Mouse (Mus musculus) ZHBTc4 (cell line): ENCODE data around the gene Adamts6.

Source experiments
- DNase-seq: peaks from one replicate; pipeline ENCODE4 v3.0.0-alpha.2; 2011; ENCODE audit warnings: low read depth, low spot score

The Adamts6 gene

DNA sequence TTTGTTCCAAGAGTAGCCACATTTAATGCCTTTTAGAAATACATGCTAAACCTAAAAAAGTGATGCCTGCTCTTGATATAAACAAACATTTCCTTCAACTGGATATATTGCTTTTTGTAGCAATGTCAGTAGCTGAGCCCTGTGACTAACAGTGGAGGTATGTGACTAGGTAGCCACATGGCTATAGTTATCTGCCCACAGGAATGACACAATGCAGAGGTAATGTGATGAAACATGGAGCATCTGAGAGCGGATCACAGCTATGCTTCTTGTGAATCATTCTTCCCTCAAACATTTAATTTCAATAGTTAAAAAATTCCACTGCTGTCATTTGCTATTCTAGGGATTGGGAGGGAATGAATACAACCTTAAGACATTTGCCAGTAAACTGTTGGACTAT is 172.7 kb downstream of the Adamts6 start:
- no peak for DNase-seq

DNA sequence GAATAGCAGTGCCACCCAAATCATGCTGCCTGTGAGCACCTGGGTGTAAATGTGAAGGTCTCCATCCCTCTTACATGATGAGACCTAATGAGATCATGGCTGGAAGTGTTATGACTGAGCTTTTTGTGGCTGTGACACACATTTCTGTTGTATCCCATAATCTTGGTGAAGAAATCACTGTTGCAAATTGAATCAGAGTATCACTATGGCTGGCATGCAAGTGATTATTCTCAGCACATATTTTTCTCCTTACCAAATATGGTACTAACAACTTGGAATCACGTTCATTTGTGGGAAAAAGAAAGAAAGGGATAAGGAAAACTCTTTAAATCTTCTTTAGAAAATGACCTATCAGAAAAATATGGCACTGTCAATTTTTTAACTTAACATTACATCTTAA is 180.4 kb downstream of the Adamts6 start:
- DNase-seq = no peak

DNA sequence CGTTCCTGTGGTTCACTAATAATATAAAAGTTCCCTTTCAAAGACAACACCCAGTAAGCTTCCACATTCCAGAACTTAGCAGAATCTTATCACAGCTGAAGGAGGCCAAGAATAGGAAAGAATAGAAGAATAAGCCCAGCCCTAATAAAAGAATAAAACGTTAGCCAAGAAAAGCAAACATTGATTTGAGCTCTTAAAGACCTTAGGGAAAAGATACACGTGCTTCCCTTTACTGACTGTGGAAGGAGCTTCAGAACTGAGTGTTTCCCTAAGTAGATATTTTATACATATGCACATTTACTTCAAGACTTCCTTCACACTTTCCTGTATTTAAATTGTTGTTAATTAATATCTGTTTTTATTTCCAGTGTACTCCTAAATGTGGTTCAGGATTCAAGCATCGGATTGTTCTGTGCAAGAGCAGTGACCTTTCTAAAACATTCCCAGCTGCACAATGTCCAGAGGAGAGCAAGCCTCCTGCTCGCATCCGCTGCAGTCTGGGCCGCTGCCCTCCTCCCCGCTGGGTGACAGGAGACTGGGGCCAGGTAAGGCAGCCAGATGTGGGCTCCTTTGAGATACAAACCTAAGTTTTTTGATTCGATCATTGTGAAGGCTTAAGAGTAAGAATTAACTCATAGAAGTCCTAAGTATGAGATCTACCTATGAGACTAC is 188.8 kb downstream of the Adamts6 start:
- DNase-seq = no peak

DNA sequence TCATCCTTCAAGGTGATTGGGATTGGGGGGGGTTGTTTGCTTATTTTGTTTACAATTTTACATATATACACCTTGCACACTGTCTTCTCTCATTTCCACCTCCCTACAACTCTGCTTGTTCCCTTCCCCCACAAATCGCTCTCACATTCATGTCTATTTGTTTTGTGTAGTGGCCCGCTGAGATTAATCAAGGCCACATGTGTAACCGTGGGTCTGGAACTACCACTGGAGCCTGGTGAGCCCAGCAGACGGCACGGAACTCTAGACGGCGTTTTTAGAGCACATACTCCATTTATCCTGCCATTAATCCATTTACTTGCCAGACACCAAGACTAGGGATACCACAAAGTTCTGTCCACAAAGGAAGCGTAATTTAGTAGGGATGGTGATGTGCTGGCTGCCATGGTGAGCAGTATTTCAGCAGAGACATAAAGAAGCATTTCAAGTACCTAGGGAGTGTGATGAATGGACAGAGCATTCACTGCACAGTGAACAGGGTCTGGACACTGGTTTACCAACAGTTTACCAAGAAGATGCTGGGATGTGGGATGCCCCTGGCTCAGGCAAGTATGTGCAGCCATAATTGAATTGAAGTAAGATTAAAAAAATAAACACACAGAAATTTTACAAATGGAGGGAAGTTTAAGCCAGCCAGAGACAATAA is 194.9 kb downstream of the Adamts6 start:
- no peak for DNase-seq

DNA sequence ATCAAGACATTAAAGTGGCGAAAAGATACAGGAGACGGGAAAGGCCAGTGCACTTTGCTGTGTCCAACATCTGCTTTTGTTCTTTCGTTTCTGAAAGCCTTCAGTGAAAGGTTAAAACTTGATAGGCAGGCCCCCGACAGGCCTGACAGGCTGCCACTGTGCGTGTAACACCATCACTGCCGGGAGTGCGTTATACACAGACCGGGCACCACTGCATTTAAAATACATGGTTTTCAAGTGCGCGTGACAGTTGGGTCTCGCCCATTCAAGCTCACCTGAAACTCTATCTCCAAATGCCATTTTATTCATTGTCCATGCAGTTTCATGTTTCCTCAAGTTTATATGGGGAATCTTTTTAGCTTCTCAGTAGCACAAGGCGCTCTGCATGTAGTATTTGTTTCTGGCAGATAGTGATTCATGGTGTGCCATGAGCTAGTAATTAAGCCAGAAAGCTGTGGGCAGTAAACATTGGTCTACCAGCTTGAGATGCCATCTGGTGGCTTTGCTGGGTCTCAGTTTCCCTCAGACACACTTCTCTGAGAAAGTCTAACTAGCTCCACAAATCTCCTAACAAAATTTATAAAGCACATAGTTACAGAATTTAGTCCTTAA is 195.6 kb downstream of the Adamts6 start:
- DNase-seq = no peak

DNA sequence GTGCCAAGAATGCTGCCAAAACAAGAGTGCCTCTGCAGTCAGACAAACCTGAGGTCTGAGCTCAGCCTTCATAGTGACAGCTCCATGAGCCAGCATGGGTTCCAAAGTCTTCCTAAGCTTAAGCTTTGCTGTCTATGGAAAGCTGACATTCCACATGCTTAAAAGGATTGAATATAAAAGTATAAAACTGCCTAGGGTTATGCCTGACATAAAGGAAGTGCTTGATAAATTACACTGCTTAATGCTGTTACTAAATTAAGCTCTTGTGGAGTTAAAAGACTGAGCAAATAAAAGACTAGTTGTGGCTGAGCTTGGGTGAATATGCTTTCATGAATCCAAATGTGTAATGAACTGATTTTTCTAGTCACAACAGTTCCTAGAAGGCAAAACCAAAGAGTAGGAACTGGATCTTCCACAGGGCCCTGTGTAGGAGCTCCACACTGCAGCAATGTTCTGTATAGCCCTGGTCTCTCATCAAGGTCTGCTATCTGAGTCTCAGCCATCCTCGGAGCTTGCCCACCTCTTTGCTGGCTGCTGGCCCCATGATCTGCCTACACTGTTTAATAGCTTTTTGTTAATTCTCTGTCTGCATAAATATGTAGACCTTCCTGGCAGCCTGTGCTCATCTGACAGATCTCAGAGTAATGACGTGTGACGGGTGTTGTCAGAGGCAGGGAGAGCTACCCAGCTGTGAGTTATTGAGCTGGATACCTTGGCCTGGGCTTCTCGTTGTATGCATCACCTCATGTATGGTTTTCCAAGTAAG is 203.6 kb downstream of the Adamts6 start:
- no peak for DNase-seq

DNA sequence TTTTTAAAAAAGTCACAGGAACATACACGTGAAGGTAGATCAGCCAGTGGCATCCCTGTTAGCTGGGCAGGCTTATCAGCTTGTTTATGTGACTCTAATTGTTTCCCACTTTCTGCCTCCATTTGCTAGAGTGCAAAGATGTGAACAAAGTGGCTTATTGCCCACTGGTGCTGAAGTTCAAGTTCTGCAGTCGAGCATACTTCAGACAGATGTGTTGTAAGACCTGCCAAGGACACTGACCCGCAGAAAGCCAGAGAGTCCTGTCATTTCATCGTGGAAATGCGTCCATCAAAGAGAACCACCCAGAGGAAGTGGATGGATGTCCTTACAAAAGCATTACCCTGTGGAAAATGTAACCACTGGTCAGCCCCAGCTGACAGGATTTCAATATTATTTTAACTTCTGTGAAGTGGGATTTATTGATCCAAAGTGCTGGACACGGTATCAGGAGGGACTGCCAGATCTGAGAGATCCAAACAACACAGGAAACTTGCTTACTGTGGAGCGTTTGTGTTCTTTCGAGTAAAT is 205.9 kb downstream of the Adamts6 start:
- DNase-seq = no peak

DNA sequence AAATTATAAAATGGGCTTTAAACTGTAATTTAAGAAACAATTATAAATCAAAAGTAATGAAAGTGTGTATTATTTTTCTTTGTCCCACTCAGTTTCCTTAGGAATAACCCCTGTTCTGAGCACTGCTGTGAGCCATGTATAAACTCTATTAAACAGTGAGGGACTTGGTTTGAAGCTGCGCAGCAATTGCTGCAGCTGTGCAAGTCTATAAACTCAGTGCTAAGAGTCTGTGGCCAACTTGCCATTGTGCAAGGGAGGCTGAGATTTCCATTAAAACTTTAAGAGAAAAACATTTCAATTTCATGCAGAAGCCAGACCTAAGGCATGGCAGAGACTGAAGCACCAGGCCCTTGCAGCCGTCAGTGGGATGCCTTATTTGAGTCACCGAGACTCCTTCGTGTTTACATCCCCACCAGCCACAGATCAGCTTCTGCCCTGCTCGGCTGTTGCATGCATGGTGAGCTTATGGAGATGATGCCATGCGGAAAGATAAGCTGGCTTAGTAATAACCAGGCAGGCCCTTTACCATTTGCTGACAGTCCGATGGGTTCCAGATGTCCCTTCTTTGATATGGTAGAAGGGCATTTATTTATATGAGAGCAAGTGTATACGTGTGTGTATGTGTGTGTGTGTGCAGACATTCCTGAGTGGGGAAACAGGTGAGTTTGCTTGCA is 206.7 kb downstream of the Adamts6 start:
- no peak for DNase-seq

DNA sequence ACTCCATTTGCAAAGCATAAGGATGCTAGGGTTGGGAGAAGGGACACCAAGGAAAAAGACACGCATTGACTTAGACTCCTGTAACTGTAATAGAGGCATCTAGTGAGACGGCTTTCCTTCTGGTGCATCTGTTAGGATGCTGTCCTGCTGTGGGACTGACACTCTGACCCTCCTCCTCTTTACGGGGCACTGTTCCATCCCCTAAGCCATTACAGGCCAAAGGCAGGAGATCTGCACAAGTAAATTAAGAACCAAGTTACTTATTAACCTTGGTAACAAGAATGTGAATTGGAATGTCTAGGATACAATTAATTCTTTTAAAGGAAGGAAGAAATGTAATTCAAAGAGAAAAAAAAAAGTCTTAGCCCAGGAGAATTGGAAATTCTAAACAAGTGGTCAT is 210.0 kb downstream of the Adamts6 start:
- DNase-seq = no peak

DNA sequence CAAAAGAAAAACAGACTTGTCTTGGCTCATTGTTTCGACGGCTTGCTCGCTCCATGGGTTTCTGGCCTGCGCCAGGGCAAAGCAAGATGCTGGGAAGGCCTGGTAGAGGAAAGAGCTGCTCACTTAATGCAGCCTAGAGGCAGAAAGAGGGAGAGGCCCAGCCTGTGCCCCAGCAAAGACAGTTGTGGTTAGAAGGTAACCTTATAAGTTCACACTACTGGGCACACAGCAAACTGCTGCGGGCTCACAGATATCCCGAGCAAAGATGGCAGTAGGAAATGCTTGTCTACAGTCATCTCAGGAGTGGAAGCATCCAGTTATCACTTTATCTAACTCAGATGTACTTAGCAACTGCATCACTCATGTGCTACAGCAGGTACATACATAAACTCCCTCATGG is 211.0 kb downstream of the Adamts6 start:
- no peak for DNase-seq

DNA sequence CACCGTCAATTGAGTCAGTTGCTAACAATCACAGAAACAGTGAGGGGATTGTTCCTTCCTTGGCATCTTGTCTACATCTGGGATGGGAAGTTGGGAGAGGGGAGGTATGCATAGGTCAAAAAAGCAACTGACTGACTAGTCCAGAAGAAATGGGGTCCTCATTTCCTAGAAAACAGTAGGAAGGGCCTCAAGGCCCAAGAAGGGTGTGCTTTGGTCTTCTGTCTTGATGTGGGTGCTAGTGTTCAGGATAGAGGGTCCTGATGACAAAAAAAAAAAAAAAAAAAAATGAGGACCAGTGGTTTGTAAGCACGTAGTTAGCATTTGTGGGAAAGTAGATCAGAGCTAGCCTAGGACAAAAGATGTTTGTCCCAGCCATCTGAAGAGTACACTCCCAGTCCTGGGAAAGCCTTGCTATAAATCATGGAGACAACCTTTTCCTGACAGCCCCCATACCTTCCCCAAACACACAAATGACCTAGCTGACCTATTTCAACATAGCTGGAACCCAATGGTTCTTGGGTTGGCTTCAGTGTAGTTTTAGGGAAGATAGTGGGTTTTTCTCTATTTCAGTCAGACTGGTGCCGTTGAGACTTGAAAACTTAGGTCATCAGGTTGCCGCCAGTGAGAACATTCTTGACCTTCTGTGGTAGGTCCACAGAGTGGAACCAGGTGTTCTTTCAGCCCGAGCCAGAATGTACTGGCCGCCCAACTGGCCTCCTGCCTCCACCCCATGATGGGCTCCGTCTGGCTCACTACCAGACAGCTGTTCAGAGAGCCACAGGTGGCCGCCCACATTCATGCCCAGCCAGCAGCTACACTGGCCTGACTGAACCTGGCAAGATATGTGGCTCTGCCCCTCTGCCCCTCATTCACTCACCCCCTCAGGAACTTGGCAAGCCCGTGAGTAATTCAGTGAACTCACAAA is 211.7 kb downstream of the Adamts6 start:
- no peak for DNase-seq

DNA sequence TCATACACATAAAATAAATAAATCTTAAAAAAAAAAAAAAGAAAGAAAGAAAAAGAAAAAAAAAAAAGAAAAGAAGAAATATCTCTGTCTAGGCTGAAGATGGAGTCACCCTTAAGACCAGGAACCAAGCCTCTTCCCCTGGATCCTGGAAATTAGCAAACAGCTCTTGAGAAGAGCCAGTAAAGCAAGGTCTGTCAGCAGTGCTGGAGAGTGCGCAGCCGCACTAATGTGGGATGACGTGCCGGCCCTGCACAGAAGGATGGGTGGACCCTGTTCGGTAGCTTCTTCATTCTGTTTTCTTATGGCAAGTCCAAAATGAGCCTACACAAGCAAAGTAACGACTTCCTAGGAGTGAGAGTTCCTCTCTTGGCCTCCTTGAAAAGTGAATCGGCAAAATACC is 214.8 kb downstream of the Adamts6 start:
- DNase-seq = peak; percentile 28

DNA sequence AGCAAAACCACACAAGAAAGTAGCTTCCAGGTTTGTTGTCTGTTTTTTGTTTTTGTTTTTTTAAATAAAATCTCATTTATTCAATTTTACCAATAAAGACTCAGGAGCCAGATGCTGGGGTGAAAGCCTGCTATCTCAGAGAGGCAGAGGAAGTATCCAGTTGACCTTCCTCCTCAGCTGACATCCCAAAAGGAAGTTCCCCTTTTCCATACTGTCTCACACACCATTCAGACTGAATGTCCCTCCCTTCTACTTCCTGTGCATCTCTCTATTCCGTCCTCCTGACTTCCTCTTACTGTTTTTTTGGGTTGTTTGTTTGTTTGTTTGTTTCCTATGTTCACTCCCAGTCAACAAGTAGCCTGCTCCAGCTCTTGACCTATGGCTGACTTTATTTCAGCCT is 216.4 kb downstream of the Adamts6 start:
- no peak for DNase-seq

DNA sequence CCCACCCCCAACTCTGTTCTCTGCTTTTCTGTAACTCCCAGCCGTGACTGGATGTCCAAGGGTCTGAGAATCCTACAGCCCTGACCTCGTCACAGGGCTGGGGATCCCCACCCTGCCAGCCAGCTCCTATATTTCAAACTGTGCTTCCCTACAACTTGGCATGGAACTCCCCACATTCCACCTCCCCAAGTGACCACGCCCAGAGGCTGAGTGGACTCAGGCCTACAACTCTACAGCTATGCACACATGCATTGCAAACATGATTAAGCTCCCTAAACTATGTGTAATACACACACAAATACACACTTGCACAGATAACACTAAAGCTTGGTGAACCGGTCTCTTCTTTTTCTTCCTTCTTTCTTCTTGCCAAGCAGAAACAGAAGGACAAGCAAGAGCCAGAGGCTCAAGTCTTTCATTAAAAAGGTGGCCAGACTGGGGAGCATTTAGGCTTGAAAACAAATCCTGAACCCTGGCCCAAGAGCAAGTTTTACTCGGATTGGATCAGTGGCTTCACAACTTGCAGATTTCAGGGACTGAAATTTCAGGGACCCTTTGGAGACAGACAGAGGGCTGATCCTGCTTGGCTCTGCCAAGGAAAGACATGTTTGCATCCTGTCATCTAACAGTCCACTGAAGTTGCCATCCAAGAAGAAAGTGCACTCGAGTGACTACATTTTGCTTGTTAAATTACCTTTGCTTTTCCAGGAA is 218.7 kb downstream of the Adamts6 start:
- DNase-seq = no peak

DNA sequence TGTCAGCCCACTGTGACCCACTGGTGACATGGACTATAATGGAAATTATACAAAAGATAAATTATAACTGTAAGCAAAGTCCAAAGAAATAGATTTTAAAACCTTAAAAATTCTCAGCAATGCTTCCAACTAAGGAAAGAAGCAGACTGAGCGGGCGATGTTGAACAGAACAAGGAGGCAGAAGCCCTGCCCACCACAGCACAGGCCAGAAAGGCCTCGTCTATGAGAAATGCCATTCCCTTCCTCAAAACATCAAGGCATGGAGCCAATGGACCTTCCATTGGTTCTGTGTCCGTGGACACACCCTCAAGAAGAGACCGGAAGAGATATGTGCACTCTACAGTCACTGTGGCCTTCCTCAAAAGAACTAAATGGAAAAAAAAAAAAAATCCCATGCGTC is 220.0 kb downstream of the Adamts6 start:
- DNase-seq = no peak

DNA sequence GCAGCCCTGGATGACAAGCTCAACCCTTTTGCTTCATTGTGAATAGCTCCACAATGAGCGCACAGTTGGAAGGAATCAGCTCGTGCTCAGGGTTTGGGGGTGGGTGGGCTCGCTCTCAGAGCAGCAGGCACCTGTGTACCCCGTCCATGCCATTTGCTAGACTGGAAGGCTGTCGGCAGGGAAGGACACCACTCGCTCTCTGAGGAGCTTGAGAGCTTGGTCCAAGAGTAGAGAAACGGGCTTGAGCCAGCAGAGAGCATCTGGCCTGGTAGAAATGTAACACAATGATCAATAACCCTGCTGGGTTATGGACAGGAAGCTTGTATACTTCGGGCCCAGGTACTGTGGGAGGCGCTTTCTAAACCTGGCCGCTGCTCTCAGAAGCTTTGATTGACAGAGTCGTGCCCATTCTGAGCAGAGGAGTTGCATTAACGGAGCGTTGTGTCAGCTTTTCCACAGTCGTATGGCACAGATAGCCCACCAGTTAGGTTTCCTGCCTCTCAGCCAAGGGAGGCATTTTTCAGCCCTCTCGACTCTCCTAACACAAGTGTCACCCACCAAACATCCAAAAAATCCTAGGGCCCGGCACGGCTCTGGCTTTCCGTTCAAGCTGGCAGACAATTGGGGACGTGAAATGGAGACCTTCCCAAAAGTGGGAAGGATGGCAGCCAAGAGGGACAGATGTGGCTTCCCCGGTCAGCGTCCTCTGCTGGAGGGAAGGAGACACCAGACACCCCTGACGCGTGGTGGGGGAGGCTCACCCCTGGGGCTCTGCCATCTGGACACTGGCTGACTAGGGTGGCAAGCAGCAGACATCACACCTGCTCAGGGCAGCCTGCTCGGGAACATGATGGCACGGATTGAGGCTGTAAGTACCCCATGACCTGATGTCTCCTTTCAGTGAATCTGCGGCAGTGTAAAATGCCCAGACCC is 222.2 kb downstream of the Adamts6 start:
- DNase-seq = no peak

DNA sequence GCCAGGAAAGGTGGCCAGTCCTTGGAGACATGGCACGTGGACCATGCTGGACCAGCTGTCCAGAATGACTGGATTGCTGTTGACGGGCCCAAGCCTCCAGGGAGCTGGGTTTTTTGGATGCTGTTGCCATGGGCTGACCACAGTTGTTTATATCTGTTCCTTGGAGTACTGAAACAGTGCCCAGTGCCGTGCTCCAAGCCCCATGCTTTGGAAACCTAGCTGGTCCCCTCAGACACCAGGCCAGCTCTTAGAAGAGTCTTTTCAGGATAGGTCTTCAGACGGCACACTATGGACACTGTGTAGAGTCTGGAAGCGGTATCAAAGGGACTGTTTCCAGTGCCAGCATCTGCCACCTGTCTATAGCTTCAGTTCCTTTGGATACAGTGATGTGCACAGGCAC is 223.1 kb downstream of the Adamts6 start:
- DNase-seq = no peak

DNA sequence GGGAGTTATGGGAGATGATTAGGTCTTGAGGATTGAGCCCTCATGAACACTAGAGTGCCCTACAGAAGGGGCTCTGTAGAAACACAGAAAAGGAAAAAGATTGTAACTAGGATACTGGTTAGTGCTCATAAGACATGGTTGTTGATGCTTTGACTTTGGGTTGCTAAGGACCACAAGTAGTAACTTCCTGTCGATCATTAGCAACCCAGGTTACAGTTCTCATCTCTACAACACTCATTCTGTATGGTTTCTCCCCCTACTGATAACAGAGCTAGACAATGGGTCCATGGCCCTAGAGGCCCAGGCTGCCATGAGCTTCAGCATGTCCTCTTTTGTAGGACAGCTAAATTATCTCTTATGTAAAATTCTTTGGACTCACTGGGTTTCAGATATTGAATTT is 227.4 kb downstream of the Adamts6 start:
- DNase-seq = no peak

DNA sequence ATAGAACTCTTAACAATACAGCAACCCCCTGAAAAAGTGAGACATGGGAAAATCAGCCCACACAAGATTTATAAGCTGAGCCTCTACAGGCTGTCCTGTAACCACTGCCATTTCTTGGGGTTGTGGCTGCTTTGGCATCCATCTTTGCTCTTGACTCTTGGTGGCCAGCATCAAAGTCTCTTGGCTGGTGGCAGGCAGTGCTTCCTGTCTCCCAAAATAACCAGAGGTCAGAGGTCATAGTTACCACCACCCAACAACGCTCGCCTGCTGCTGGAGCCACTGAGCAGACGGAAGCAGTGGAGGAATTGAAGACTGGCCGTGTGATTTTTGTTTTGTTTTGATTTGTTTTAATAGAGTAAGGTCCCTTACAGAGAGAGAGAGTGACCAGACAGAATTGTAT is 228.5 kb downstream of the Adamts6 start:
- DNase-seq = no peak
